Mouse (Mus musculus): ENCODE measurements around the gene Ces2c.
"Not testable (repeated sequence)": the region's sequence is repeated elsewhere in the genome, so short reads cannot be mapped to it uniquely, and the experiment has no call there.

DNA sequence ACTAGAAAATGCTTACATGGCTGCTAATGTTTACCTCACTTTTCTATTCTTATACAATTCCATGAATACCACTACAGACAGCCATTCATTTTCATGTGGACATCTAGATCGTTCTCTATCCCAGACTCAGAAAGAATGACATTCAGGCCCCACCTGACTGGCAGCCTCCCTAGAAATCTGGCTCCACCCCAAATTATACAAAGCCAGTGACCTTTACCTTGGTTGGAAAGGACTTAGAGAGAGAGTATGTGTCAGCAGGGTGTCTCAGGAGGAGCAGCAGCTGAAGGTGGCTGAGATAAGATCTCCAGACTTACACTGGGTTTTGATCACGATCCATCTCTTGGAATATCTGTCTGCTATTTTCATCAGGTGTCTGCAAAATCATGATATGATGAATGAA lies 22.0 kb downstream of the Ces2c start:
- TF ChIP-seq CTCF (IDR thresholded peaks at IDR 0.05; ENCODE audit: low read depth, low read length); POLR2A (IDR thresholded peaks at IDR 0.05; ENCODE audit: borderline replicate concordance, low read depth, low read length): not testable (repeated sequence)

Measured in bone marrow macrophage, adult 2 months (primary cell).